Mouse (Mus musculus) neural tube, embryonic 13.5 days (tissue): Measurements from ENCODE around the gene Parp8. TPM values are rescaled to one million over a fixed set of nuclear protein-coding genes. Genes with fewer than 3 reads are reported as not detected.
A peak's percentile ranks its signal among the peaks of the same experiment; 100 is the strongest.

ENCODE experiments used
- ATAC-seq: fragments of 200-750 bp; cut with Nextera tagmentation; 2 replicates; pipeline ENCODE4 v1.8.0; 2017; ENCODE audit warnings: low read depth, mild to moderate bottlenecking, moderate TSS enrichment, moderate library complexity
- H3K27ac ChIP-seq: fragments of 300-500 bp; sonication (generic); replicated peaks from 2 replicates; pipeline ENCODE4 v1.5.1; 2015; ENCODE audit warnings: moderate library complexity, mild to moderate bottlenecking, inconsistent platforms
- H3K27me3 ChIP-seq: fragments of 300-500 bp; sonication (generic); 2 replicates; pipeline ENCODE4 v1.6.1; 2015; ENCODE audit warnings: mild to moderate bottlenecking, inconsistent platforms
- H3K36me3 ChIP-seq: fragments of 300-500 bp; sonication (generic); 2 replicates; pipeline ENCODE4 v1.6.1; 2015; ENCODE audit warnings: mild to moderate bottlenecking, inconsistent platforms
- H3K4me1 ChIP-seq: fragments of 300-500 bp; sonication (generic); replicated peaks from 2 replicates; pipeline ENCODE4 v1.6.1; 2015; ENCODE audit warnings: inconsistent platforms
- H3K4me2 ChIP-seq: fragments of 300-500 bp; sonication (generic); 2 replicates; pipeline ENCODE4 v1.6.1; 2015; ENCODE audit warnings: inconsistent platforms, mild to moderate bottlenecking, moderate library complexity
- H3K4me3 ChIP-seq: fragments of 300-500 bp; sonication (generic); 2 replicates; pipeline ENCODE4 v1.5.1; 2015; ENCODE audit warnings: mild to moderate bottlenecking, inconsistent platforms
- H3K9ac ChIP-seq: fragments of 300-500 bp; sonication (generic); 2 replicates; pipeline ENCODE4 v1.6.1; 2015; ENCODE audit warnings: moderate library complexity, mild to moderate bottlenecking, inconsistent platforms
- H3K9me3 ChIP-seq: fragments of 300-500 bp; sonication (generic); 2 replicates; pipeline ENCODE4 v1.6.1; 2016; ENCODE audit warnings: inconsistent platforms
- WGBS: fragments of 180-500 bp; shearing (Covaris S2); methylation state at CpG from one replicate; pipeline ENCODE4 v1.1.7; 2015; 5-methylcytosine and 5-hydroxymethylcytosine counted together
- polyA plus RNA-seq: library from polyadenylated mRNA; unstranded; fragments of >200 nt; fragmentation: Nextera tagmentation; extraction: Ambion mirVana; gene quantifications from 2 replicates; pipeline ENCODE4 v1.2.1, GENCODE M21; 2015

Parp8 gene
- polyA plus RNA-seq, 1 experiment from 2014 or later, result 24.3 TPM

DNA sequence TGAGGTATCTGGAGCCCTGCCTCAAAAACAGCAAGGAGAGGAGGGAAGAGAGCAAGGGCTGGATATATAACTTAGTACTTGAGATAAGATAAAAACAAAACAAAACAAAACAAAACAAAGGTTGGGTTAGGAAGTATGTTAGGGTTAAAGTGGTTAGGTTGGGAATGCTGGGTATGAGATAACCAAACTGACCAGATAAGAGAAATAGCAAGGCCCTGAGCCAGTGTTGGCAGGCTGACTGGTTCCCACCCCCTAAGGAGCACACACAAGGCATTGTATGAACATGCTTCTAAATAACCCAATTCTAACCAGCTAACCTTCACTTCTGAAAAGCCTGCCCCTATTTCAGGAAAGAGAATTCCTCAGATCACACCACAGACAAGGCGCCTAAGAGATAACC, 7.1 kb upstream of the Parp8 start:
- no peak for ATAC-seq
- Histone ChIP-seq H3K9me3 (no peaks in the 10 kb centered on the region), H3K4me1 (no peaks in the 10 kb centered on the region), H3K4me2 (no peak overlapping the region), H3K27ac (no peak overlapping the region), H3K27me3 (no peaks in the 10 kb centered on the region), H3K36me3 (no peaks in the 10 kb centered on the region), H3K9ac (no peak overlapping the region), H3K4me3 (no peak overlapping the region)
- WGBS, result 93% methylated on average over 1 of the region's 1 CpGs

DNA sequence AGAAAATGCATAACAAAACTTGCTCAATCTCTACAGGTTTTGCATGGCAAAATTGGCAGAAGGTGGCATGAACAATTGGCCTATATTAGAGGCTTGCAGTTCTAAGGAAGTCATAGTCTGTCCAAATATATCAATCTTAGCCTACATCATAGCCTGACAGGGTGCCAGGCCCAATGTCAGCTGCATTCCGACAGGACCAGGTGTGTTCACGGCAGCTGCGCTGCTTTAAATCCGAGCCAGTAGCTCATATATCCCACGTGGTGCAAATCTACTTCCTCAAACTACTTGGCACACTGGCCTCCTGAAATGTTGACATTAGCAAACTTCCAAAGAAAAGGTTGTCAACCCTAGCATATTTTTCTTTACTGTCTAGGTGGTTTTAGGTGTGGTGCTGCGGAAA, 6.2 kb upstream of the Parp8 start:
- WGBS, result 87% methylated on average over 6 of the region's 6 CpGs
- ATAC-seq, result no peak
- H3K4me1 ChIP-seq, result peaks cover 6% of the 10 kb centered on the region
- no peaks in the 10 kb centered on the region for H3K36me3 ChIP-seq
- no peak overlapping the region for H3K4me2 ChIP-seq
- no peak overlapping the region for H3K9ac ChIP-seq
- H3K27ac ChIP-seq, result no peak overlapping the region
- no peaks in the 10 kb centered on the region for H3K9me3 ChIP-seq
- H3K4me3 ChIP-seq, result no peak overlapping the region
- no peaks in the 10 kb centered on the region for H3K27me3 ChIP-seq

DNA sequence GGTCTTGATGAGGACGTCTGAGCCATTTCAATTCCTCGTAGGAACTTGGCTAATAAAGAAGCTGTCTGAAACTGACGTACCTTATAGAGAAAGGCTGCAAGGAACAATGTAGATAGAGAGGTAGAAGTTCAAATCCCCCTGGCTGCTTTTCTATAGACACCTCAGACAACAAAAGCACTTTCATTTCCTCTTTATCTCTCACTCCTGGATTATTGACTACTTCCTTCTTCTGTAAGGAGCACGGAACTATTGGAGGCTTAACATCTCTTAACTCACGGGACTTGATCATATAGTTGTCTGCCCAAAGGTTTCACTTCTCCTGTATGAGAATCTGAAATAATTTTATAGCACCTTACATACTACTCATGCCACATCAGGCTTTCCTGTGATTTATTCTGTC, 2.9 kb upstream of the Parp8 start:
- no peaks in the 10 kb centered on the region for H3K27me3 ChIP-seq
- H3K9ac ChIP-seq, result no peak overlapping the region
- no peaks in the 10 kb centered on the region for H3K9me3 ChIP-seq
- ATAC-seq, result no peak
- H3K4me1 ChIP-seq, result peaks cover 20% of the 10 kb centered on the region
- no peaks in the 10 kb centered on the region for H3K36me3 ChIP-seq
- no peak overlapping the region for H3K4me3 ChIP-seq
- no peak overlapping the region for H3K27ac ChIP-seq
- 80% methylated on average over 5 of the region's 5 CpGs for WGBS
- no peak overlapping the region for H3K4me2 ChIP-seq

DNA sequence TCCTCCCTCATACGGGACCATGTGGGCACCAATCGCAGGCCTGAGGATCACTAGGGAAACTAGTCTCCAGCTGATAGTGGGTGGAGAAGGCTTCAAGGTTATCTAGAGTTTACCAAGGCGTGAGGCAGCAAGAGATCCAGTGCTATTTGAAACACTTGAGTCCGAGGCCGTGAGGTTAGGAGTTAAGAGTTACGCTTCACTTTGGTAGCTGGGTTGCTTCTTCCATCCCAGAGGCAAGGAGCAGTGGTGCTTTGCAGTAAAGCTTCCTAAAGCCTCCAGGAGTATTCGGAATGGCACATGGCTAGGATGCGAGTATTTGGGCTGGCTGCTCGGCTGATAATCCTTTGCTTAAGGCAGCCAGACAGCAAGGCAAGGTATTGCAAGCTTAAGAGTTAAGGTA, 2.0 kb upstream of the Parp8 start:
- peaks cover 27% of the 10 kb centered on the region for H3K4me1 ChIP-seq
- no peaks in the 10 kb centered on the region for H3K36me3 ChIP-seq
- no peaks in the 10 kb centered on the region for H3K27me3 ChIP-seq
- 86% methylated on average over 9 of the region's 9 CpGs for WGBS
- no peak overlapping the region for H3K9ac ChIP-seq
- no peak overlapping the region for H3K27ac ChIP-seq
- no peak for ATAC-seq
- H3K4me3 ChIP-seq, result no peak overlapping the region
- no peaks in the 10 kb centered on the region for H3K9me3 ChIP-seq
- H3K4me2 ChIP-seq, result no peak overlapping the region

DNA sequence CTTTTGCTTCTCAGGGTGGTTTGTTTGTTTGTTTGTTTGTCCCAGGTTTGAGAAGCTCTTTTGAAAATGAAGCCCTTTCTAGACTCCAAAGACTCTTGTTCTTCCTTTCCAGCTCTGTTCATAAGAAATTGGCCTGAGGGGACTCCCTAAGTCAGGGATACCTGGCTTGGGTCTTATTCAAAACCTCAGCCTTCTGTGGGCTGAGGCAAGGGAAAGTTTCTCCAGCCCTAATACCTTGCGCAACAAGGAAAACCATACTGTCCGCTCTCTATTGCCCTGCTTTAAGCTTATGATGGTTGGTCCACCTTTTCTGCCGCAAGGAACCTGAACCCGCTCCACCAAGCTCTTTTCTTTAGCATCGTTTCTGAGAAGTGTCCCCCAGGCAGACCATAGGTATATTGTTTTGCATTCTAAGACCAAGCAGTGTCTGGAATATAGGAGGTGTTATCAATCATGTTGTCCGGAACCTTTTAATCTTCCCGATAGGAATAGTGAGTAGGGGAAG, 991 bp upstream of the Parp8 start:
- peak overlapping the region; percentile 96; the same call in 1 of the 2 replicates for H3K9ac ChIP-seq
- peak overlapping the region; percentile 95; the same call in 1 of the 2 replicates for H3K27ac ChIP-seq
- H3K4me1 ChIP-seq, result peaks cover 36% of the 10 kb centered on the region
- no peaks in the 10 kb centered on the region for H3K27me3 ChIP-seq
- peak overlapping the region; percentile 95 for H3K4me3 ChIP-seq
- no peaks in the 10 kb centered on the region for H3K36me3 ChIP-seq
- WGBS, result 59% methylated on average over 7 of the region's 7 CpGs
- H3K4me2 ChIP-seq, result peak overlapping the region; percentile 70
- no peak for ATAC-seq
- H3K9me3 ChIP-seq, result no peaks in the 10 kb centered on the region

DNA sequence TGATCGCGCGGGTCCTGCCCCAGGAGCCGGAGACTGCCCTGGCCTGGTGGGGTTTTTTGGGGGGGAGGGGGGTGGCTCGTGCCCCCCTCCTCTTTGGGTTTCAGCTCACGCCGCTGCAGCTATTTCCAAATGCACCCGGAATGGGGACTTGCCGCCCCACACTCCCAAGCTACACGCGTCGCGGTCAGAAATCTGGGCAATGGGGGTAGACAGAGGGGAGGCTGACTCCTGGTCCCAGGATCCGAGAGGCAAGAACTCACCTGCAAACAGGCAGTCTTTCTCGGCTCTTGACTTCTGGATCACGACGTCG, 466 bp downstream of the Parp8 start:
- H3K4me1 ChIP-seq, result peaks cover 46% of the 10 kb centered on the region
- H3K27ac ChIP-seq, result peak overlapping the region; percentile 95
- no peaks in the 10 kb centered on the region for H3K9me3 ChIP-seq
- peak overlapping the region; percentile 95 for H3K4me3 ChIP-seq
- H3K9ac ChIP-seq, result peak overlapping the region; percentile 96
- H3K36me3 ChIP-seq, result no peaks in the 10 kb centered on the region
- no peaks in the 10 kb centered on the region for H3K27me3 ChIP-seq
- peak overlapping the region; percentile 70 for H3K4me2 ChIP-seq
- WGBS, result under 1% methylated on average over 18 of the region's 18 CpGs
- peak; percentile 74 for ATAC-seq

DNA sequence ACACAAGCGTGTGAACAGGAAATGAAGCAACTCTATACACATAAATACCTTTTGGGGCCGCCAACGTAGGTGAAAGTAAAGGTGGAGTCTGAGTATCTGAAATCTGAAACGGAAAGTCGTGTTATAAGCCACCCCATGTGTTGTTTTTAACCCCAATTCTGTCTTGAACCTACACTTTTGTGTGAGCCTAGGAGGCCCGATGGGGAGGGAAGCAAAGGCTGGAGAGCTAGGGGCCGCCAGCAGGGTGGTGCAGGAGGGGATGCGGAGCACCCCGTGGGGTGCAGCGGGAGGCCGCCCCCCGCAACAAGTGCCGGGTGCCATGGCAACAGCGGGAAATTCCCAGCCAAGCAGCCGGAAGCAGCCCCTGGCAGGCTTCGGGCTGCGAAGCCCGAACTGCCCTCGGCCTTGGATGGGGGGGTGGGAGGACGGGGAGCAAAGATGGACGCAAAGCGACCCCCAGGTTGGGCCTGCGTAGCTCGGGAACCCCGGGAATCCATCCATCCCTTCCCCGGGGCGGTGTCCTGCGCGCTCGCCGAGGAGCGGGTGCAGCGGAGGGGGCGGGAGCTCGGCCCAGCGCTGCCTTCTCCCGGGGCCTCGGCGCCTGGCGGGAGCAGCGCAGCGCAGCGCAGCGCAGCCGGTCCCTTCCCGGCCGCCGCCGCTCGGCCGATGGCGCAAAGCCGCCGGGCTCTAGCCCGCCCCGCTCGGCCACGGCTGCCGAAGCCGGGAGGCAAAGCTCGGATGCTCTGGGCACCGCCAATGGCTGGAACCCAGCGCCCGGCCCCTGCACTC, 1.0 kb downstream of the Parp8 start:
- WGBS, result under 1% methylated on average over 63 of the region's 64 CpGs
- Histone ChIP-seq H3K36me3 (no peaks in the 10 kb centered on the region), H3K27ac (peak overlapping the region; percentile 95), H3K4me2 (peak overlapping the region; percentile 70), H3K9ac (peak overlapping the region; percentile 96), H3K9me3 (no peaks in the 10 kb centered on the region), H3K27me3 (no peaks in the 10 kb centered on the region), H3K4me3 (peak overlapping the region; percentile 95), H3K4me1 (peaks cover 46% of the 10 kb centered on the region)
- ATAC-seq, result peak; percentile 84

DNA sequence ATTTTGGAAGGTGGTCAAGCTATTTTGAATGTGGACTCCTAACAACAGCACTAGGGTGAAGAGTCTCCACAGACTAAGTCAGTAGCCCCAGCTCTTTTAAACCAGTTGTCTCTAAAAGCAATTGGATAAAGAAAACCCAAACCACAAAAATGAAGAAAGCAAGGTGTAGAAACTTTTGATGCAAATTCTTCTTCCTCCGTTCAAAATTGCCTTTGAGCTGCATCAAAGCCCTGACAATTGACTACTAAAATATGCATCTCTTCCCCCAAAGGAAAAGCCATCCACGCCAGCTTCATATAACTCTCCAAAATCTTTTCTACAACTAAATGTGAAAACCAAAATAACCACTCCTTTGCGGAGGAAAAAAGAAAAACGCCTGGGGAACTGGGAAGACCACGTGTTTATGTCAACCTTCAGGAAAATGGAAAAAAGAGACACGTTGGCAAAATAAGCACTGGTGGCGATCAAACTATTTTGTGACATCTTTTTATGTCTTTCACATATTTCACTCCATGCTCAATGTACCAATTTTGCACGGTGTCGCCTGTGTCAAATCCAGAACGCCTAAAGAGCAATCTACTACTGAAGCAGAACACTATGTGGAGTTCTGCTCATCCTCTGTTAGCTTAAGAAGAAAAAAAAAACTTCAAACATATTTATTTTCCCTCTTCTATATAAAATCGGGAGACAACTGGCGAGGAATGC, 1.8 kb downstream of the Parp8 start:
- no peaks in the 10 kb centered on the region for H3K36me3 ChIP-seq
- no peaks in the 10 kb centered on the region for H3K27me3 ChIP-seq
- peaks cover 46% of the 10 kb centered on the region for H3K4me1 ChIP-seq
- peak overlapping the region; percentile 95 for H3K4me3 ChIP-seq
- 5% methylated on average over 12 of the region's 12 CpGs for WGBS
- peak overlapping the region; percentile 96 for H3K9ac ChIP-seq
- H3K4me2 ChIP-seq, result peak overlapping the region; percentile 70
- no peaks in the 10 kb centered on the region for H3K9me3 ChIP-seq
- peak overlapping the region; percentile 95 for H3K27ac ChIP-seq
- ATAC-seq, result no peak

DNA sequence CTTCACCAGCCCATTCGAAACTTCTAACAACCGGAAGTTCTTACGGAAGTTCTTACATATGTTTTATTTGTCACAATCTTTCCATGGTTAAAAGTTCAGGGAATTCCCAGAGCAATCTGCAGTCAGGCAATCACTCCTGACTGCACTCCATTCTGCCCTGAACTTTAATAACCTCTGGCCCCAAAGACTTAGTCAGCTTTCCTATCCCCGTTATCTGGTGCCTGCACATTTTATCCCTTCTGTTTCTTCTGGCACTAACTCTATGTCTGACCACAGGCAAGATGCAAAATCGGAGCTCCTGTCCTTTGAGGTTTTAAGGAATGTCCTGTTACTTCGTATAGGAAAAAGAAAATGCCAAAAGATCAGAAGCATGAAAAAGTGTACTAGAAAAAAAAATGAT, 4.7 kb downstream of the Parp8 start:
- no peaks in the 10 kb centered on the region for H3K36me3 ChIP-seq
- H3K4me1 ChIP-seq, result peaks cover 33% of the 10 kb centered on the region
- no peak overlapping the region for H3K9ac ChIP-seq
- WGBS, result 78% methylated on average over 6 of the region's 6 CpGs
- no peak overlapping the region for H3K4me2 ChIP-seq
- H3K4me3 ChIP-seq, result no peak overlapping the region
- H3K27me3 ChIP-seq, result no peaks in the 10 kb centered on the region
- ATAC-seq, result no peak
- H3K9me3 ChIP-seq, result no peaks in the 10 kb centered on the region
- no peak overlapping the region for H3K27ac ChIP-seq

DNA sequence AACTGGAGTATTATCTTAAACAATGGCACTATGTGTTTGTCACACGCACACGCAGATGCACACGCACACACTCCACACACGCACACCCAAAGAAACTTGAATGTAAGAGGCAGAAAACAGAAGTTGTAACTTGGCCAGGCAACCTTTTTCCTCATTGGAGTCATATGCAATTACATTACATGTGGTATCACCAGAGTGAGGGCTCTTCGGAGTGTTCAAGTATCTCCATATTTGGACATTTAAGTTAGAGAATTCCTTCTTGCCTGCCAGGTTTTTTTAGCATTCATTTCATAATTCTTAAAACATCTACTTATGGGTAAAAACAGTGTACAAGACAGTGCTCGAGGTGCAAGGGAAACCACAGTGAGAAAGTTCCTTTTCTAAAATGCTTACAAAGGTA, 6.7 kb downstream of the Parp8 start:
- ATAC-seq, result no peak
- Histone ChIP-seq H3K9me3 (no peaks in the 10 kb centered on the region), H3K4me1 (peaks cover 33% of the 10 kb centered on the region), H3K4me2 (no peak overlapping the region), H3K27ac (no peak overlapping the region), H3K4me3 (no peak overlapping the region), H3K36me3 (no peaks in the 10 kb centered on the region; the same call in 1 of the 2 replicates), H3K27me3 (no peaks in the 10 kb centered on the region), H3K9ac (no peak overlapping the region)
- WGBS, result 96% methylated on average over 6 of the region's 6 CpGs

DNA sequence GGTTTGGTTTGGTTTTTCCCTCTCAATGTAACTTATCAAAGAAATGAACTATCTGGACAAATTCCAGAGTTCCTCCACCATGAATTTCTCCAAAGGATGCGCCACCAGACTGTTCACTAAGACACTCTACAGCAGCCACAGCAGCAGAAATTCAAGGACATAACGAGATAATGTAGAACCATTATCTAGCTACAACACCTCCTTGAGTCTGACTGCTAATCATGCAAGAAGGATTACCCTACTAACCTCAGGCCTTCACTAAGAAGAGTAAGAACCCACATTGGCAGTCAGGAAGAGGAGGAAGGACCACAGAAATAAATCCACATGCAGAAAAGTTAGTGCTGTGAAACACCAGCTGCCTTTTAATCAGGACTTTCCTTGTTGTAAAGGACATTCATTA, 11.8 kb downstream of the Parp8 start:
- Histone ChIP-seq H3K27me3 (no peaks in the 10 kb centered on the region), H3K9me3 (no peaks in the 10 kb centered on the region), H3K4me2 (no peak overlapping the region), H3K4me1 (0 out of 2 replicates have a peak, but pooled peaks cover 3% of the 10 kb centered on the region), H3K36me3 (no peaks in the 10 kb centered on the region; the same call in 1 of the 2 replicates), H3K4me3 (no peak overlapping the region), H3K27ac (no peak overlapping the region), H3K9ac (no peak overlapping the region)
- WGBS, result 80% methylated on average over 2 of the region's 2 CpGs
- no peak for ATAC-seq

DNA sequence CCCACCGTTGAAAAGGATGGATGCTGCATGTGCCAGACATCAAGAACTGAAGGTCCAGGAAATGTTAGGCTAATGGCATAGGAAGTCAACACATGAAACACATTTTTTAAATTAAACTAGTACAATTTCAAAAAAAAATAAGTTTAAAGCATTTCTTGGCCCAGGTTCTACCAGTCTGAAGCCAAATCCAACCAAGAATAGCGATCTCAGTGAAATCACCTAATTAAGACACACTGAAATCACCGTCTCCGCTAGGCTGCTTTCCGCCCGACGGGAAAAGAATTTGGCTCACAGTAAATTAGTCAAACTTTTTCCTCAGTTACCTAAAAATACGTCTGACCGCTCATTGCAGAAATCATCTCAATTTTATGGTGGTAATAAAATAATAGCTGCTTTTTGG, 13.3 kb downstream of the Parp8 start:
- H3K9me3 ChIP-seq, result no peaks in the 10 kb centered on the region
- H3K4me1 ChIP-seq, result peaks cover 6% of the 10 kb centered on the region; the same call in 1 of the 2 replicates
- H3K27ac ChIP-seq, result no peak overlapping the region
- H3K4me2 ChIP-seq, result no peak overlapping the region
- no peak for ATAC-seq
- H3K27me3 ChIP-seq, result no peaks in the 10 kb centered on the region
- WGBS, result 93% methylated on average over 9 of the region's 9 CpGs
- H3K4me3 ChIP-seq, result no peak overlapping the region
- H3K36me3 ChIP-seq, result no peaks in the 10 kb centered on the region; the same call in 1 of the 2 replicates
- no peak overlapping the region for H3K9ac ChIP-seq
